Mouse (Mus musculus) midbrain, embryonic 16.5 days (tissue): ENCODE results near the gene Cog3. TPM values are rescaled to one million over a fixed set of nuclear protein-coding genes. Genes with fewer than 3 reads are reported as not detected.
"Not testable (repeated sequence)": the region's sequence is repeated elsewhere in the genome, so short reads cannot be mapped to it uniquely, and the experiment has no call there.

Experiments used
- ATAC-seq: fragments of 200-750 bp; cut with Nextera tagmentation; 2 replicates; pipeline ENCODE4 v1.8.0; 2017; ENCODE audit warnings: moderate TSS enrichment
- H3K27ac ChIP-seq: fragments of 300-500 bp; sonication (generic); 2 replicates; pipeline ENCODE4 v1.5.1; 2014; ENCODE audit warnings: mild to moderate bottlenecking, low read length, mixed read lengths
- H3K27me3 ChIP-seq: fragments of 300-500 bp; sonication (generic); 2 replicates; pipeline ENCODE4 v1.6.1; 2014; ENCODE audit warnings: low read depth, low read length, mixed read lengths; ENCODE audit not compliant: control insufficient read depth, insufficient read depth
- H3K36me3 ChIP-seq: fragments of 300-500 bp; sonication (generic); 2 replicates; pipeline ENCODE4 v1.6.1; 2014; ENCODE audit warnings: mild to moderate bottlenecking, low read length, moderate library complexity, mixed read lengths; ENCODE audit not compliant: control insufficient read depth, insufficient read depth
- H3K4me1 ChIP-seq: fragments of 300-500 bp; sonication (generic); 2 replicates; pipeline ENCODE4 v1.6.1; 2014; ENCODE audit warnings: mild to moderate bottlenecking, low read length, mixed read lengths; ENCODE audit not compliant: control insufficient read depth, insufficient read depth
- H3K4me2 ChIP-seq: fragments of 300-500 bp; sonication (generic); 2 replicates; pipeline ENCODE4 v1.6.1; 2014; ENCODE audit warnings: mild to moderate bottlenecking, low read length, mixed read lengths
- H3K4me3 ChIP-seq: fragments of 300-500 bp; sonication (generic); 2 replicates; pipeline ENCODE4 v1.5.1; 2014; ENCODE audit warnings: low read depth, mild to moderate bottlenecking, low read length, moderate library complexity, mixed read lengths
- H3K9ac ChIP-seq: fragments of 300-500 bp; sonication (generic); 2 replicates; pipeline ENCODE4 v1.6.1; 2014; ENCODE audit warnings: low read depth, low read length, mixed read lengths
- H3K9me3 ChIP-seq: fragments of 300-500 bp; sonication (generic); replicated peaks from 2 replicates; pipeline ENCODE4 v1.6.1; 2014; ENCODE audit warnings: mild to moderate bottlenecking, low read length, mixed read lengths; ENCODE audit not compliant: control insufficient read depth, poor library complexity, severe bottlenecking
- WGBS: fragments of 180-500 bp; shearing (Covaris S2); extraction: QIAGEN DNeasy Blood & Tissue Kit; methylation state at CpG from one replicate; pipeline ENCODE4 v1.1.7; 2014; 5-methylcytosine and 5-hydroxymethylcytosine counted together
- polyA plus RNA-seq: library from polyadenylated mRNA; unstranded; fragments of >200 nt; fragmentation: Nextera tagmentation; extraction: Ambion mirVana; gene quantifications from 2 replicates; pipeline ENCODE4 v1.2.1, GENCODE M21; 2015

Cog3 gene
- polyA plus RNA-seq, 1 experiment from 2014 or later, result 19.1 TPM

DNA sequence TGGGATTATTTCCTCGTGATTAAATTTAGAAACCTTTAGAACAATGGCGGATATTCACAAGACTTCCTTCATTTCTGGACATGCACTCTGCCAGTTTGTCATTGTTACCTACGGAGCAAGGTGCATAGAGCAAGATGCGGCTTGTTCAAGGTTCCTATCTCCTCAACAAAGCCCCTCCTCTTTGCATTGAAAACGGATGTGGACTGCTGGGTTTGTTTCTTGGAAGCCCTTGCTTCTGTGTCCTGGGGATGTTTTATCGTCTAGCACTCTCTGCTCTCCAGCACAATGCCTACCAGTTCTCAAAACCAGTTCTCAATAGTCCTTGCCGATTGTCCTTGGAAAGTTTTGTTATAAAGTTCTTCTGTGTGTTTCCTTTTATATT is 33.5 kb upstream of the Cog3 start:
- H3K4me3 ChIP-seq, result no peak overlapping the region

DNA sequence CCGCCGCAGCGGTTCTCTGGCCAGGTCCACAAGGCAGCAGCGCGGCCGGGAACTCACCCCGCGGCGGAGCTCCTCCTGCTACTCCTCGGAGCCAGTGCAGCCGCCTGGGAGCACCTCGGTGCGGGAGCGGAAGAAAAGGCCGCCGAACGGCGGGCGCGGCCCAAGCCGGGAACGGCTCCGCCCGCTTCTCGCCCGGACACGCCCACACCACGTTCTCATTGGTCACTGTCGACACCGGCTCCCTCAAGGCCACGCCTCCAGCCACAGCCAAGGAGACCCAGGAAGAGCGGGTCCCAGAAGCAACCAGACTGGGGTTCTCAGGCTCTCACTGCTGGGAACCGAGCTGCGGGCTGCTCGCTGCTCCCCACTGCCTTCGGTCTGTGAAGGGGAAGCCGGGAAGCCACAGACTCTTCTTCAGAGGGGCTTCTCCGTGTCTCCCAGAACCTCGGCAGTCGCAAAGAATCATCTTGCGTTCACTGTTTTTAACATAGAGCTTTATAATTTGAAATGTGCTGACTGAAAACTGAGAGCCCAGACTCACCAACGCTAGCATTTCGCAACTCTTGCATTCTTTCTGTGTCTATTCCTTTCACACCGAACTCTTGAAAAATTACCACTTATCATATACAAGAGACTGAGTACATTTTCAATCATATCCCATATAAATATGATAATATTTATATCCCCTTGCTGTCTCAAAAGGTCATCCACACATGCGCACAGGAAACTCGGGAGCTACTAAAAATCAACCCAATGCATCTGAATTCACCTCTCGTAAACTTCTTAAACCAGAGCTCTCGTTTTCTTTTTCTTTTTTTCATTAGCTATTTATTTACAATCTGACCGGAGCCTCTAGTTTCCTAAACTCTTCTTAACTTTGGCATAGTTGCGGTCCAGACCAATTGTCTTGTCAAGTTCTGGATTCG is 32.8 kb upstream of the Cog3 start, which contains the start of gene Slc25a30:
Gene Slc25a30 (minus strand): TSS at position 170 of the 926 bp plus-strand sequence.
- H3K36me3 ChIP-seq, result no peaks in the 10 kb centered on the region
- peak within 1 kb of the TSS; percentile 93 for H3K27ac ChIP-seq
- 8% methylated on average over 49 of the region's 51 CpGs for WGBS
- peak; percentile 99 for ATAC-seq
- H3K27me3 ChIP-seq, result peaks cover 7% of the 10 kb centered on the region
- H3K4me2 ChIP-seq, result peak within 1 kb of the TSS; percentile 72
- peak within 1 kb of the TSS; percentile 82 for H3K4me3 ChIP-seq
- peaks cover 5% of the 10 kb centered on the region; the same call in 1 of the 2 replicates for H3K4me1 ChIP-seq
- peak within 1 kb of the TSS; percentile 91 for H3K9ac ChIP-seq
- H3K9me3 ChIP-seq, result no peaks in the 10 kb centered on the region

More for the DNA sequence above, 33.5 kb upstream of the Cog3 start:
- Histone ChIP-seq H3K4me1 (peaks cover 5% of the 10 kb centered on the region; the same call in 1 of the 2 replicates), H3K9me3 (no peaks in the 10 kb centered on the region), H3K36me3 (no peaks in the 10 kb centered on the region), H3K27ac (no peak overlapping the region), H3K9ac (no peak overlapping the region), H3K27me3 (peaks cover 7% of the 10 kb centered on the region), H3K4me2 (peak overlapping the region; percentile 72)
- 36% methylated on average over 7 of the region's 7 CpGs for WGBS
- ATAC-seq, result no peak

DNA sequence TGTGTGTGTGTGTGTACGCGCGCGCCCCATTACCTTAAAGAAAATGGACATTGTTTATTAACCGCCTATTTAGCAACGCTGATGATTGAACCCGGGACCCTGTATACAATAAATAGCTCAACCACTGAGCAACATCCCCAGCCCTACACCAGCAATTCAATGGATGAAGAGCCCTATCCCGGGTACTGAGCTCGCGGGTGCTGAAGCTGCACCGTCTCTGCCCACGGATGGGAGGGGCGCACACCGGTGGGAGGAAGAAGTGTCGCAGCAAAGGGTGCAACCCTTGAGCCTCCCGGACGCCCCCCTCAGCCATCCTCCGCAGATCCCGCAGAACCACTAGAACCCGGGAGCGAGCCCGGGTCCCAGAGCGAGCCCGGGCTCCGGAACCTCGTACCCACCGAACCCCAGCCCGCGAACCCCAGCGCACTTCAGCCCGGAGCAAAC is 32.1 kb upstream of the Cog3 start:
- H3K9ac ChIP-seq, result peak overlapping the region; percentile 91
- H3K27me3 ChIP-seq, result peaks cover 7% of the 10 kb centered on the region
- H3K4me1 ChIP-seq, result peaks cover 5% of the 10 kb centered on the region; the same call in 1 of the 2 replicates
- H3K27ac ChIP-seq, result peak overlapping the region; percentile 93
- H3K9me3 ChIP-seq, result no peaks in the 10 kb centered on the region
- peak overlapping the region; percentile 82 for H3K4me3 ChIP-seq
- H3K4me2 ChIP-seq, result peak overlapping the region; percentile 72
- no peaks in the 10 kb centered on the region for H3K36me3 ChIP-seq
- under 1% methylated on average over 31 of the region's 31 CpGs for WGBS
- ATAC-seq, result peak; percentile 90

DNA sequence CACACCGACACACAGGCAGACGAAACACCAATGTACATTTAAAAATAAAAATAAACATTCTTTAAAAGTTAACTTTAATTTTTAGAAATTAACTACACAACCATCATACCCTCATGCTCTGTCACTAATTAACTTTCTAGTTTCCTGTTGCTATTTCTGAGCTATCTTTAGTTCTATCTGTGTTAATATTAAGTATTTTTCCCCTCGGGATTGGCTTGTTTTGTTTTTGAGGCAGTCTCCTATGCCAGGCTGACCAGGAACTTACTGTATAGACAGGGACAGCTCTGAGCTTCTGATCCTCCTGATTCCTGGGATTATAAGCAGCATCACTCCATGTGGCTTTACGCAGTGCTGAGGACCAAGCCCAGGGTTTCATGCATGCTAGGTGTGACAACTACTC is 25.6 kb upstream of the Cog3 start:
- H3K9me3 ChIP-seq, result no peaks in the 10 kb centered on the region
- no peak for ATAC-seq
- 95% methylated on average over 4 of the region's 4 CpGs for WGBS
- H3K9ac ChIP-seq, result no peak overlapping the region
- no peaks in the 10 kb centered on the region for H3K4me1 ChIP-seq
- no peaks in the 10 kb centered on the region; the same call in 1 of the 2 replicates for H3K36me3 ChIP-seq
- no peak overlapping the region for H3K27ac ChIP-seq
- H3K27me3 ChIP-seq, result no peaks in the 10 kb centered on the region
- no peak overlapping the region for H3K4me2 ChIP-seq
- H3K4me3 ChIP-seq, result no peak overlapping the region

DNA sequence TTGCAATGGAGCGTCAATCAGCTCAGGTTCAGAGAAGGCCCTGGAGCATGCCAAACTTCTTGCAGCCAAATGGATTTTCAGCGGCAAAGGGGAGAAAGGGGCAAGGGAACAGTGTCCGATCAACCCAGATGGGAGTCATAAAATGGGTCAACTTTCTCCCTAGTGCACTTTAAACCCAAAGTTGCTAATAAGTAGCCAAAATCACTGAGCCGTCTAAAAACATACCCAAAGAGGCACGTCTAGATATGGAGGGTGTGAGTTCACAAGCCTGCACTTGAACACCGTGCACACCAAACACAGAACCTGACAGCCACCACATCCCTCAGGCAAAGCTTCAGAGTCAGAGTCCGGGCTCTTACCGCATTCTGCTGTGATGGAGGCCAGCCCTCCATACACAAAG is 22.3 kb upstream of the Cog3 start:
- Histone ChIP-seq H3K36me3 (no peaks in the 10 kb centered on the region; the same call in none of the 2 replicates), H3K4me2 (no peak overlapping the region), H3K9me3 (no peaks in the 10 kb centered on the region), H3K4me1 (no peaks in the 10 kb centered on the region), H3K27ac (no peak overlapping the region), H3K27me3 (no peaks in the 10 kb centered on the region), H3K9ac (no peak overlapping the region), H3K4me3 (no peak overlapping the region)
- 93% methylated on average over 8 of the region's 8 CpGs for WGBS
- no peak for ATAC-seq

DNA sequence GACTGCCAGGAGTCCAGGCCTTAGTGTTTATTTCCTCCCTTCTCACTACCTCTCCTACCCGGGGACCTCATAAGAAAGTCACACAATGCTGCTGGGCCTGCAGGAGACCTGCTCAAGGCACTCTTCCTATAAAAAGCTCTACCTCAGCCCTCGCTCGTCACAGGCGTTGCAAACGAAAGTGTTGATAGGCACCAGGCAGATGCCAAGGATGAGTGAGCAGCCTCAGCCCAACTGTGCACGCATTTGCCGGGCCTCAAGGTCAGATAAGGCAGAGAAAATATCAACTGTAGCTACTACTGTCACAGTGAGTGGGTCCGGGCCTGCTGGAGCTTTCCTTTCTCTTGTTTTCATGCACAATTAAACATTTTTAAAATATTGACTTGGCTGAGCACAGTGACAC is 19.1 kb upstream of the Cog3 start:
- Histone ChIP-seq H3K4me3 (no peak overlapping the region), H3K9me3 (no peaks in the 10 kb centered on the region), H3K9ac (no peak overlapping the region), H3K36me3 (peaks cover 2% of the 10 kb centered on the region; the same call in 1 of the 2 replicates), H3K27me3 (no peaks in the 10 kb centered on the region), H3K4me1 (no peaks in the 10 kb centered on the region), H3K27ac (no peak overlapping the region), H3K4me2 (no peak overlapping the region)
- no peak for ATAC-seq
- WGBS, result 88% methylated on average over 8 of the region's 8 CpGs

DNA sequence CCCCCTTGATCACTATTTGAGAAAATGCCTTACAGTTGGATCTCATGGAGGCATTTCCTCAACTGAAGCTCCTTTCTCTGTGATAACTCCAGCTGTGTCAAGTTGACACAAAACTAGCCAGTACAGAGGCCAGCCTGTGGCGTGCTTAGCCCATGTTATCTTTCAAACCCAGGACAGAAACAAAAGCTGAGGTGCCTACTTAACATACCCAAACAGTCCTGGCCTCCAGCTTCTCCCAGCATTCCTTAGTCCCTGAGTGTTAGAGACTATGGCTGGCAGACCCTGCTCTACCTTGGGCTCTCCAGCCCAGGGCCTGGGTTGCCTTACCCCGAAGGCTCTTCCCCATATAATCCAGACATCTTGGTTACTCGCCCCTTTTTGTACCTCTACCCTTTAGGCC is 18.1 kb upstream of the Cog3 start:
- not testable (repeated sequence) for H3K27ac ChIP-seq, H3K27me3 ChIP-seq, H3K4me2 ChIP-seq, H3K4me3 ChIP-seq, H3K9ac ChIP-seq, H3K9me3 ChIP-seq, H3K4me1 ChIP-seq, H3K36me3 ChIP-seq, ATAC-seq
- 90% methylated on average over 3 of the region's 3 CpGs for WGBS

DNA sequence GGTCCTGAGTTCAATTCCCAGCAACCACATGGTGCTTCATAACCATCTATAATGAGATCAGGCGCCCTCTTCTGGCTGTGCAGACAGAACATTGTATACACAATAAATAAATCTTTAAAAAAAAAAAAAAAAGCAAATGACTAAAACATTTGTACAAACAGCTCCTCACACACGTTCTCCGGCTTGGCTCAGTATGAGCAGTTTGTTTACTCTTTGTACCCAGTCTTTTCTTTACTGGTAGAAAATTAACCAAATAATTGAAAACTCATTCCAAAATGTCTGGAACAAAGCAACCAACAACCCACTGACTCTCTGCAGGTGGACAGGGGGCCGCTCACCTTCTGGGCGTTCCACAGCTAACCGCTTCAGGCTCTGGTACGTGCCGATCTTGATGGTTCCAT is 16.8 kb upstream of the Cog3 start:
- no peak overlapping the region for H3K4me2 ChIP-seq
- H3K4me1 ChIP-seq, result no peaks in the 10 kb centered on the region
- ATAC-seq, result no peak
- no peak overlapping the region for H3K27ac ChIP-seq
- no peak overlapping the region for H3K4me3 ChIP-seq
- no peak overlapping the region for H3K9ac ChIP-seq
- WGBS, result 94% methylated on average over 8 of the region's 8 CpGs
- H3K27me3 ChIP-seq, result no peaks in the 10 kb centered on the region
- no peaks in the 10 kb centered on the region for H3K9me3 ChIP-seq
- H3K36me3 ChIP-seq, result peaks cover 2% of the 10 kb centered on the region; the same call in 1 of the 2 replicates

DNA sequence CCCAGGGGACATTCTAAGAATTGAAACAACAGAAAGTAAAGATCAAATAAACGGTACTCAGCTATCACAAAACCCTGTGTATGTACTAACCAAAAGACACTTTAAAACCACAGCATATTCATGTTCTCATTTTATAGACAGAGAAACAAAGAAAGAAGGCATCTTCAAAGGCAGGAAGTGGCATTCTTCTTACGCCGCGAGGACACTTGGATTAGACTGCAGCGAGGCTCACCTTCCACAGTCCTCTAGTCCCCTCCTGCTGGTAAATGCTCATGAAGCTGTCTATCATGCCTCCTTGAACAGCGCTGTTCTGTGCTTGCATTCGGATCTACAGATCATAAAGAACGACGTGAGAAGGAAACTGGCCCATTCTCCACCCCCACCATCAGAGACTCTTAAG is 15.0 kb upstream of the Cog3 start:
- Histone ChIP-seq H3K27ac (no peak overlapping the region), H3K4me3 (no peak overlapping the region), H3K4me2 (no peak overlapping the region), H3K4me1 (no peaks in the 10 kb centered on the region), H3K9ac (no peak overlapping the region), H3K36me3 (peaks cover 2% of the 10 kb centered on the region; the same call in 1 of the 2 replicates), H3K27me3 (no peaks in the 10 kb centered on the region), H3K9me3 (no peaks in the 10 kb centered on the region)
- WGBS, result 82% methylated on average over 9 of the region's 9 CpGs
- no peak for ATAC-seq
